Mouse (Mus musculus): ENCODE results near the gene Mad1l1. TPM values are rescaled to one million over a fixed set of nuclear protein-coding genes. Genes with fewer than 3 reads are reported as not detected.

The Mad1l1 gene
- polyA plus RNA-seq, 1 experiment from 2014 or later: 42.3 TPM

- no peak for ATAC-seq (replicated peaks; ENCODE audit: low FRiP score, low TSS enrichment, low read depth)
- Histone ChIP-seq H3K4me3 (ENCODE audit: low read depth, low read length) (no peak overlapping the region), H3K4me1 (replicated peaks; ENCODE audit: control insufficient read depth, insufficient read depth, low read length) (peaks cover 10% of the 10 kb centered on the region), H3K9ac (ENCODE audit: low read length) (no peak overlapping the region), H3K4me2 (ENCODE audit: low read length) (no peak overlapping the region), H3K27ac (ENCODE audit: low read depth) (no peak overlapping the region), H3K27me3 (replicated peaks; ENCODE audit: control insufficient read depth, insufficient read depth, low read length) (no peaks in the 10 kb centered on the region), H3K36me3 (ENCODE audit: control insufficient read depth, insufficient read depth, low read length) (peaks cover 7% of the 10 kb centered on the region; the same call in 1 of the 2 replicates), H3K9me3 (ENCODE audit: control insufficient read depth, low read length) (no peaks in the 10 kb centered on the region)
- DNase-seq (ENCODE audit: low spot score): no peak
- WGBS: 87% methylated on average over 3 of the region's 3 CpGs
These were observed 258.5 kb downstream of the Mad1l1 start for GRCm38 (mm10) chr5:140062828-140063227.

- DNase-seq (ENCODE audit: low spot score) (no peak), ATAC-seq (replicated peaks; ENCODE audit: low FRiP score, low TSS enrichment, low read depth) (no peak)
- peaks cover 7% of the 10 kb centered on the region; the same call in 1 of the 2 replicates for H3K36me3 ChIP-seq (ENCODE audit: control insufficient read depth, insufficient read depth, low read length)
- peaks cover 9% of the 10 kb centered on the region for H3K4me1 ChIP-seq (replicated peaks; ENCODE audit: control insufficient read depth, insufficient read depth, low read length)
- no peak overlapping the region for H3K27ac ChIP-seq (ENCODE audit: low read depth)
- no peak overlapping the region for H3K9ac ChIP-seq (ENCODE audit: low read length)
- H3K4me2 ChIP-seq (ENCODE audit: low read length): no peak overlapping the region
- WGBS: 64% methylated on average over 3 of the region's 3 CpGs
- H3K27me3 ChIP-seq (replicated peaks; ENCODE audit: control insufficient read depth, insufficient read depth, low read length): no peaks in the 10 kb centered on the region
- H3K9me3 ChIP-seq (ENCODE audit: control insufficient read depth, low read length): no peaks in the 10 kb centered on the region
- no peak overlapping the region for H3K4me3 ChIP-seq (ENCODE audit: low read depth, low read length)
These were observed 259.0 kb downstream of the Mad1l1 start for GRCm38 (mm10) chr5:140062316-140062715.

GRCm38 (mm10) chr5:140061296-140061879 lies 260.0 kb downstream of the Mad1l1 start:
- no peak for DNase-seq (ENCODE audit: low spot score)
- no peaks in the 10 kb centered on the region for H3K9me3 ChIP-seq (ENCODE audit: control insufficient read depth, low read length)
- H3K4me3 ChIP-seq (ENCODE audit: low read depth, low read length): no peak overlapping the region
- peaks cover 7% of the 10 kb centered on the region; the same call in 1 of the 2 replicates for H3K36me3 ChIP-seq (ENCODE audit: control insufficient read depth, insufficient read depth, low read length)
- H3K4me2 ChIP-seq (ENCODE audit: low read length): no peak overlapping the region
- H3K9ac ChIP-seq (ENCODE audit: low read length): no peak overlapping the region
- ATAC-seq (replicated peaks; ENCODE audit: low FRiP score, low TSS enrichment, low read depth): peak; percentile 62; the same call in 1 of the 2 replicates
- peak overlapping the region; percentile 43; the same call in 1 of the 2 replicates for H3K27ac ChIP-seq (ENCODE audit: low read depth)
- no peaks in the 10 kb centered on the region for H3K27me3 ChIP-seq (replicated peaks; ENCODE audit: control insufficient read depth, insufficient read depth, low read length)
- WGBS: 37% methylated on average over 6 of the region's 6 CpGs
- H3K4me1 ChIP-seq (replicated peaks; ENCODE audit: control insufficient read depth, insufficient read depth, low read length): peaks cover 9% of the 10 kb centered on the region

- WGBS: 88% methylated on average over 3 of the region's 3 CpGs
These were observed 265.1 kb downstream of the Mad1l1 start for GRCm38 (mm10) chr5:140056291-140056690.

GRCm38 (mm10) chr5:140055431-140055830 lies 265.9 kb downstream of the Mad1l1 start:
- no peak for ATAC-seq (replicated peaks; ENCODE audit: low FRiP score, low TSS enrichment, low read depth)

More at GRCm38 (mm10) chr5:140056291-140056690, 265.1 kb downstream of the Mad1l1 start:
- no peak overlapping the region for H3K4me2 ChIP-seq (ENCODE audit: low read length)
- no peaks in the 10 kb centered on the region for H3K27me3 ChIP-seq (replicated peaks; ENCODE audit: control insufficient read depth, insufficient read depth, low read length)
- no peaks in the 10 kb centered on the region for H3K36me3 ChIP-seq (ENCODE audit: control insufficient read depth, insufficient read depth, low read length)
- peaks cover 1% of the 10 kb centered on the region; the same call in 1 of the 2 replicates for H3K4me1 ChIP-seq (replicated peaks; ENCODE audit: control insufficient read depth, insufficient read depth, low read length)
- no peak overlapping the region for H3K27ac ChIP-seq (ENCODE audit: low read depth)
- no peaks in the 10 kb centered on the region for H3K9me3 ChIP-seq (ENCODE audit: control insufficient read depth, low read length)
- DNase-seq (ENCODE audit: low spot score) (no peak), ATAC-seq (replicated peaks; ENCODE audit: low FRiP score, low TSS enrichment, low read depth) (no peak)
- H3K4me3 ChIP-seq (ENCODE audit: low read depth, low read length): no peak overlapping the region
- H3K9ac ChIP-seq (ENCODE audit: low read length): no peak overlapping the region

GRCm38 (mm10) chr5:140053626-140054025 lies 267.7 kb downstream of the Mad1l1 start:
- no peaks in the 10 kb centered on the region for H3K27me3 ChIP-seq (replicated peaks; ENCODE audit: control insufficient read depth, insufficient read depth, low read length)
- no peak for DNase-seq (ENCODE audit: low spot score)
- ATAC-seq (replicated peaks; ENCODE audit: low FRiP score, low TSS enrichment, low read depth): no peak
- no peaks in the 10 kb centered on the region for H3K4me1 ChIP-seq (replicated peaks; ENCODE audit: control insufficient read depth, insufficient read depth, low read length)
- H3K4me2 ChIP-seq (ENCODE audit: low read length): no peak overlapping the region
- H3K4me3 ChIP-seq (ENCODE audit: low read depth, low read length): no peak overlapping the region
- no peaks in the 10 kb centered on the region for H3K9me3 ChIP-seq (ENCODE audit: control insufficient read depth, low read length)
- H3K9ac ChIP-seq (ENCODE audit: low read length): no peak overlapping the region
- H3K36me3 ChIP-seq (ENCODE audit: control insufficient read depth, insufficient read depth, low read length): no peaks in the 10 kb centered on the region
- 69% methylated on average over 3 of the region's 3 CpGs for whole genome bisulfite sequencing
- H3K27ac ChIP-seq (ENCODE audit: low read depth): no peak overlapping the region

More at GRCm38 (mm10) chr5:140055431-140055830, 265.9 kb downstream of the Mad1l1 start:
- H3K4me3 ChIP-seq (ENCODE audit: low read depth, low read length): no peak overlapping the region
- no peak overlapping the region for H3K4me2 ChIP-seq (ENCODE audit: low read length)
- 83% methylated on average over 3 of the region's 3 CpGs for WGBS
- peak; percentile 71 for DNase-seq (ENCODE audit: low spot score)
- H3K9me3 ChIP-seq (ENCODE audit: control insufficient read depth, low read length): no peaks in the 10 kb centered on the region
- H3K27ac ChIP-seq (ENCODE audit: low read depth): no peak overlapping the region
- H3K4me1 ChIP-seq (replicated peaks; ENCODE audit: control insufficient read depth, insufficient read depth, low read length): no peaks in the 10 kb centered on the region
- H3K9ac ChIP-seq (ENCODE audit: low read length): no peak overlapping the region
- H3K27me3 ChIP-seq (replicated peaks; ENCODE audit: control insufficient read depth, insufficient read depth, low read length): no peaks in the 10 kb centered on the region
- no peaks in the 10 kb centered on the region for H3K36me3 ChIP-seq (ENCODE audit: control insufficient read depth, insufficient read depth, low read length)

GRCm38 (mm10) chr5:140052405-140052804 lies 268.9 kb downstream of the Mad1l1 start:
- no peaks in the 10 kb centered on the region for H3K27me3 ChIP-seq (replicated peaks; ENCODE audit: control insufficient read depth, insufficient read depth, low read length)
- no peak for ATAC-seq (replicated peaks; ENCODE audit: low FRiP score, low TSS enrichment, low read depth)
- no peak for DNase-seq (ENCODE audit: low spot score)
- no peaks in the 10 kb centered on the region for H3K36me3 ChIP-seq (ENCODE audit: control insufficient read depth, insufficient read depth, low read length)
- no peak overlapping the region for H3K27ac ChIP-seq (ENCODE audit: low read depth)
- no peak overlapping the region for H3K9ac ChIP-seq (ENCODE audit: low read length)
- H3K4me1 ChIP-seq (replicated peaks; ENCODE audit: control insufficient read depth, insufficient read depth, low read length): no peaks in the 10 kb centered on the region
- no peaks in the 10 kb centered on the region for H3K9me3 ChIP-seq (ENCODE audit: control insufficient read depth, low read length)
- 78% methylated on average over 3 of the region's 3 CpGs for WGBS
- H3K4me2 ChIP-seq (ENCODE audit: low read length): no peak overlapping the region
- no peak overlapping the region for H3K4me3 ChIP-seq (ENCODE audit: low read depth, low read length)

- Histone ChIP-seq H3K27me3 (replicated peaks; ENCODE audit: control insufficient read depth, insufficient read depth, low read length) (no peaks in the 10 kb centered on the region), H3K36me3 (ENCODE audit: control insufficient read depth, insufficient read depth, low read length) (no peaks in the 10 kb centered on the region), H3K9me3 (ENCODE audit: control insufficient read depth, low read length) (no peaks in the 10 kb centered on the region), H3K4me3 (ENCODE audit: low read depth, low read length) (no peak overlapping the region), H3K9ac (ENCODE audit: low read length) (no peak overlapping the region), H3K4me1 (replicated peaks; ENCODE audit: control insufficient read depth, insufficient read depth, low read length) (no peaks in the 10 kb centered on the region), H3K27ac (ENCODE audit: low read depth) (no peak overlapping the region), H3K4me2 (ENCODE audit: low read length) (no peak overlapping the region)
- DNase-seq (ENCODE audit: low spot score) (no peak), ATAC-seq (replicated peaks; ENCODE audit: low FRiP score, low TSS enrichment, low read depth) (no peak)
- 79% methylated on average over 2 of the region's 2 CpGs for WGBS
These were observed 275.9 kb downstream of the Mad1l1 start for GRCm38 (mm10) chr5:140045453-140045852.

- no peaks in the 10 kb centered on the region for H3K27me3 ChIP-seq (replicated peaks; ENCODE audit: control insufficient read depth, insufficient read depth, low read length)
- no peak for DNase-seq (ENCODE audit: low spot score)
- no peaks in the 10 kb centered on the region for H3K4me1 ChIP-seq (replicated peaks; ENCODE audit: control insufficient read depth, insufficient read depth, low read length)
- no peak overlapping the region for H3K9ac ChIP-seq (ENCODE audit: low read length)
- no peaks in the 10 kb centered on the region for H3K36me3 ChIP-seq (ENCODE audit: control insufficient read depth, insufficient read depth, low read length)
- no peak overlapping the region for H3K27ac ChIP-seq (ENCODE audit: low read depth)
- H3K4me3 ChIP-seq (ENCODE audit: low read depth, low read length): no peak overlapping the region
- no peak for ATAC-seq (replicated peaks; ENCODE audit: low FRiP score, low TSS enrichment, low read depth)
- WGBS: 84% methylated on average over 1 of the region's 1 CpGs
- no peak overlapping the region for H3K4me2 ChIP-seq (ENCODE audit: low read length)
- H3K9me3 ChIP-seq (ENCODE audit: control insufficient read depth, low read length): no peaks in the 10 kb centered on the region
These were observed 278.4 kb downstream of the Mad1l1 start for GRCm38 (mm10) chr5:140043002-140043401.

All from intestine, embryonic 14.5 days (tissue).